Mouse (Mus musculus): Measurements from ENCODE around the gene Cd200. TPM values are rescaled to one million over a fixed set of nuclear protein-coding genes. Genes with fewer than 3 reads are reported as not detected.

The Cd200 gene
- polyA plus RNA-seq, 1 experiment from 2014 or later: 38.8 TPM

DNA sequence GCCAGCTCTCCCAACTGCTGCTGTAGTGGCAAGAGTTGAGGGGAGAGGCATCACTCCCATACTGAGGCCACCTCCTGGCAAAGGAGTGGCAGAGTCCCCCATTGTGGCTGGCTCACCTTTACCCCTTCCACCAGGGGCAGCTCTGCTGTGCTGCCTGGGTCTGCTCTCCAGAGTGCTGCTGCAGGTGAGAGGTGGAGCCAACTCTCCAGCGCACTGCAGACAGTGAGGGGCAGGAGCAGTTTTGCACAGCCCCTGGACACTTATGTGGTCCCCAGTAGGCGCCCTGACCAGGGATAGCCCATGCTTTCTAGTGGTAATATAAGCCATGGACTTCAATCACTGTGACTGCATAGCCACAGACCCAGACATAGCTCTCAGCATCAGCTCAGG is 74.5 kb downstream of the Cd200 start:
- Histone ChIP-seq H3K4me3 (replicated peaks; ENCODE audit: low read length) (no peak overlapping the region), H3K9ac (ENCODE audit: low read length) (no peak overlapping the region), H3K4me1 (ENCODE audit: control insufficient read depth, insufficient read depth, low read length) (no peaks in the 10 kb centered on the region), H3K27me3 (ENCODE audit: control insufficient read depth, insufficient read depth, low read length) (no peaks in the 10 kb centered on the region), H3K9me3 (replicated peaks; ENCODE audit: control insufficient read depth, low read length) (no peaks in the 10 kb centered on the region), H3K36me3 (ENCODE audit: control insufficient read depth, insufficient read depth, low read length) (no peaks in the 10 kb centered on the region), H3K4me2 (ENCODE audit: low read depth, low read length) (no peak overlapping the region), H3K27ac (ENCODE audit: low read length) (no peak overlapping the region)
- 74% methylated on average over 2 of the region's 2 CpGs for WGBS
- ATAC-seq (ENCODE audit: insufficient read depth, low FRiP score): no peak; the same call in 1 of the 2 replicates

DNA sequence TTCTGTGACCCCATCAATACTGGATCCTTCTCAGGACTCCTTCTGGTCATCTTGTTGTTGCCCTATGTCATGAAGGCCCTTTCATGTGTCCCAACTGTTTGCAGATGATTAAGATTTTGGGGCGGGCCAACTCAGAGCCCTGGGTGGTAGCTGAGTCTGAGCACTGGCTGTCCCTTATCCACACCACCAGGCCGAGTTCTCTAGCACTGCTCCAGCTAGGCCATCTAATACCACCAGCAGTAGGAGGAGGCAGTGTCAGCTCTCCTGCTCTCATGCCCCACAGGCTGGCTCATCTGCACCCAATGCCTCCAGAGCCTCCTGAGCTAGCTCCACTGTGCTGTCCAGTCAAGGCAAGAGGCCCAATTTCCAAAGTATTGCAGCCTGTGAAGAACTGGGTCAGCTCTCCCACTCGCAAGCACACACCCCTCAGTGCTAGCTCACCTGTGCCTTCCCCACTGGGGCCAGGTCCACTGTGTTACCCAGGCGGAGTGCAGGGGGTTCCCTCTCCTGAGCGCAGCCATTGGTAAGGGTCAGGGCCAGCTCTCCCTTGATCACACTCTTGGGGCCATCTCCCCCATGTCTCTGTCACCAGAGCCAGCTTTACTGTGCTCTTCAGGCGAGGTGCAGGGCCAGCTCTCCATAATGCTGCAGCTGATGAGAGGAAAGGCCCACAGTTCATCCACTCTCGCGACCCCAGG is 75.0 kb downstream of the Cd200 start:
- Histone ChIP-seq H3K4me3 (replicated peaks; ENCODE audit: low read length) (no peak overlapping the region), H3K36me3 (ENCODE audit: control insufficient read depth, insufficient read depth, low read length) (no peaks in the 10 kb centered on the region), H3K27ac (ENCODE audit: low read length) (no peak overlapping the region), H3K4me2 (ENCODE audit: low read depth, low read length) (no peak overlapping the region), H3K4me1 (ENCODE audit: control insufficient read depth, insufficient read depth, low read length) (no peaks in the 10 kb centered on the region), H3K9ac (ENCODE audit: low read length) (no peak overlapping the region), H3K9me3 (replicated peaks; ENCODE audit: control insufficient read depth, low read length) (no peaks in the 10 kb centered on the region), H3K27me3 (ENCODE audit: control insufficient read depth, insufficient read depth, low read length) (no peaks in the 10 kb centered on the region)
- 83% methylated on average over 8 of the region's 8 CpGs for WGBS
- ATAC-seq (ENCODE audit: insufficient read depth, low FRiP score): no peak

DNA sequence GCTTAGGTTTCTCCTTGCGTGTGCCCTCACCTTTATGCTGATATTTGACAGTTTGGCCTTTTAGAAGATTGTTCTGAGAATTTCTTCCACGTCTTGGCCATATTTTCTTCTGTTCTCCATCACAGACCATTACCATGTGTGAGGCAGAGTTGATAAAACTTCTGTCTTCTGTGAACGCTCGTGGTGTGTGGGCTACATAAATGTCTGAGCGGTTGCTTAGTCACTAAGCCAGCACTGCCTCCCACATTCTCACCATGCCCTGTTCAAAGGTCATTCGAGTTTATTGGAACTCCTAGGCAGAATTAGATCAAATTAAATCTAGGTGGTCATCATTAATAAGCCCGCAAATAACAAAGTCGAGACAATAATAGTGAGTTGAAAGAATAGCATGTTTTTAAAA is 76.3 kb downstream of the Cd200 start:
- H3K4me2 ChIP-seq (ENCODE audit: low read depth, low read length): no peak overlapping the region
- no peak for ATAC-seq (ENCODE audit: insufficient read depth, low FRiP score)
- no peaks in the 10 kb centered on the region for H3K9me3 ChIP-seq (replicated peaks; ENCODE audit: control insufficient read depth, low read length)
- H3K36me3 ChIP-seq (ENCODE audit: control insufficient read depth, insufficient read depth, low read length): no peaks in the 10 kb centered on the region
- H3K27ac ChIP-seq (ENCODE audit: low read length): no peak overlapping the region
- H3K4me3 ChIP-seq (replicated peaks; ENCODE audit: low read length): no peak overlapping the region
- no peaks in the 10 kb centered on the region for H3K4me1 ChIP-seq (ENCODE audit: control insufficient read depth, insufficient read depth, low read length)
- H3K27me3 ChIP-seq (ENCODE audit: control insufficient read depth, insufficient read depth, low read length): no peaks in the 10 kb centered on the region
- no peak overlapping the region for H3K9ac ChIP-seq (ENCODE audit: low read length)
- 75% methylated on average over 8 of the region's 8 CpGs for WGBS

Other genes starting within 250 kb of the Cd200 start
- gene Btla, start 184.7 kb downstream of the Cd200 start, polyA plus RNA-seq (2015; fragmentation: Nextera tagmentation; extraction: Ambion mirVana): 0.22 and 0.30 TPM in 2 replicates
- gene Gm609, start 83.9 kb upstream of the Cd200 start, polyA plus RNA-seq (2015; fragmentation: Nextera tagmentation; extraction: Ambion mirVana): 0.68 and 0.90 TPM in 2 replicates
- gene Gm17783, start 123.0 kb upstream of the Cd200 start, polyA plus RNA-seq (2015; fragmentation: Nextera tagmentation; extraction: Ambion mirVana): 0.85 and 1.6 TPM in 2 replicates
- not detected in 2 replicates for gene Slc9c1, start 126.3 kb upstream of the Cd200 start, polyA plus RNA-seq (2015; fragmentation: Nextera tagmentation; extraction: Ambion mirVana)
- 0.20 and 0.48 TPM in 2 replicates for gene Gcsam, start 201.3 kb upstream of the Cd200 start, polyA plus RNA-seq (2015; fragmentation: Nextera tagmentation; extraction: Ambion mirVana)
- 5.3 and 5.4 TPM in 2 replicates for gene BC016579, start 245.0 kb upstream of the Cd200 start, polyA plus RNA-seq (2015; fragmentation: Nextera tagmentation; extraction: Ambion mirVana)